Mouse (Mus musculus) limb, embryonic 15.5 days (tissue): ENCODE data around the gene 2300002M23Rik. TPM values are rescaled to one million over a fixed set of nuclear protein-coding genes. Genes with fewer than 3 reads are reported as not detected.
A peak's percentile ranks its signal among the peaks of the same experiment; 100 is the strongest.

Experiments
- ATAC-seq: fragments of 200-750 bp; cut with Nextera tagmentation; 2 replicates; pipeline ENCODE4 v1.8.0; 2017; ENCODE audit warnings: low read depth, moderate TSS enrichment; ENCODE audit not compliant: insufficient number of reproducible peaks, low FRiP score, low TSS enrichment
- H3K27ac ChIP-seq: fragments of 300-500 bp; sonication (generic); 2 replicates; pipeline ENCODE4 v1.5.1; 2015; ENCODE audit warnings: moderate library complexity, mild to moderate bottlenecking, inconsistent platforms
- H3K27me3 ChIP-seq: fragments of 300-500 bp; sonication (generic); 2 replicates; pipeline ENCODE4 v1.6.1; 2015; ENCODE audit warnings: inconsistent platforms
- H3K36me3 ChIP-seq: fragments of 300-500 bp; sonication (generic); 2 replicates; pipeline ENCODE4 v1.6.1; 2015; ENCODE audit warnings: inconsistent platforms
- H3K4me1 ChIP-seq: fragments of 300-500 bp; sonication (generic); 2 replicates; pipeline ENCODE4 v1.6.1; 2015; ENCODE audit warnings: inconsistent platforms
- H3K4me2 ChIP-seq: fragments of 300-500 bp; sonication (generic); 2 replicates; pipeline ENCODE4 v1.6.1; 2015; ENCODE audit warnings: mild to moderate bottlenecking, inconsistent platforms
- H3K4me3 ChIP-seq: fragments of 300-500 bp; sonication (generic); 2 replicates; pipeline ENCODE4 v1.5.1; 2015; ENCODE audit warnings: mild to moderate bottlenecking, inconsistent platforms
- H3K9ac ChIP-seq: fragments of 300-500 bp; sonication (generic); 2 replicates; pipeline ENCODE4 v1.6.1; 2015; ENCODE audit warnings: inconsistent platforms
- H3K9me3 ChIP-seq: fragments of 300-500 bp; sonication (generic); 2 replicates; pipeline ENCODE4 v1.6.1; 2016; ENCODE audit warnings: inconsistent platforms
- WGBS: fragments of 180-500 bp; shearing (Covaris S2); methylation state at CpG from one replicate; pipeline ENCODE4 v1.1.7; 2015; 5-methylcytosine and 5-hydroxymethylcytosine counted together
- polyA plus RNA-seq: library from polyadenylated mRNA; unstranded; fragments of >200 nt; fragmentation: Nextera tagmentation; extraction: Ambion mirVana; gene quantifications from 2 replicates; pipeline ENCODE4 v1.2.1, GENCODE M21; 2015

Gene 2300002M23Rik
- polyA plus RNA-seq, 1 experiment from 2014 or later, result 5.6 TPM

- H3K27ac ChIP-seq, result no peak overlapping the region
- ATAC-seq, result no peak
- H3K9ac ChIP-seq, result no peak overlapping the region
- H3K27me3 ChIP-seq, result no peaks in the 10 kb centered on the region
- 84% methylated on average over 6 of the region's 6 CpGs for WGBS
- no peaks in the 10 kb centered on the region for H3K36me3 ChIP-seq
- no peak overlapping the region for H3K4me3 ChIP-seq
- no peaks in the 10 kb centered on the region; the same call in 1 of the 2 replicates for H3K4me1 ChIP-seq
- H3K4me2 ChIP-seq, result no peak overlapping the region
- no peaks in the 10 kb centered on the region for H3K9me3 ChIP-seq
These were observed 23.2 kb upstream of the 2300002M23Rik start for GRCm38 (mm10) chr17:35544001-35544400.

GRCm38 (mm10) chr17:35544680-35545079 lies 22.6 kb upstream of the 2300002M23Rik start:
- ATAC-seq, result no peak
- no peaks in the 10 kb centered on the region for H3K36me3 ChIP-seq
- WGBS, result 35% methylated on average over 6 of the region's 6 CpGs
- H3K4me3 ChIP-seq, result no peak overlapping the region
- peaks cover 4% of the 10 kb centered on the region for H3K4me1 ChIP-seq
- no peak overlapping the region for H3K27ac ChIP-seq
- no peaks in the 10 kb centered on the region for H3K9me3 ChIP-seq
- H3K4me2 ChIP-seq, result no peak overlapping the region
- H3K27me3 ChIP-seq, result no peaks in the 10 kb centered on the region
- no peak overlapping the region for H3K9ac ChIP-seq

DNA sequence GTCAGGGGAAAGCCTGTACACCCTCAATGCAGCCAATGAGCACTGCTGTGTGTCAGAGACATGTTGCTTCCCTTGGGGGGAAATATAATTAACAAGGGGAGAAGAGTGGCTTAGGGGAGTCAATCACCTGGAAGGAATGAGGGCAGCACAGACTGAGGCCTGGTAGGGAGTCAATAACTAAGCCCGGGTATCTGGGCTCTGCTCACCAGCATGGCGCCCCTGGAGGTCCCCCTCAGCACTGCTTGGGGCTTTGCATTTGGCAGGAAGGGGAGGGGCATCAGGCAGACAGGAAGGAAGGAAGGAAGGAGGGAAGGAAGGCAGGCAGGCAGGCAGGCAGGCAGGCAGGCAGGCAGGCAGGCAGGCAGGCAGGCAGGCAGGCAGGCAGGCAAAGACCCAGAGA lies 19.8 kb upstream of the 2300002M23Rik start:
- Histone ChIP-seq H3K9me3 (no peaks in the 10 kb centered on the region), H3K4me1 (peaks cover 6% of the 10 kb centered on the region), H3K27me3 (no peaks in the 10 kb centered on the region), H3K4me2 (no peak overlapping the region), H3K4me3 (no peak overlapping the region), H3K36me3 (no peaks in the 10 kb centered on the region), H3K9ac (no peak overlapping the region), H3K27ac (no peak overlapping the region)
- WGBS, result 47% methylated on average over 2 of the region's 2 CpGs
- no peak for ATAC-seq

- Histone ChIP-seq H3K36me3 (no peaks in the 10 kb centered on the region), H3K4me1 (peaks cover 6% of the 10 kb centered on the region), H3K27me3 (no peaks in the 10 kb centered on the region), H3K9ac (no peak overlapping the region), H3K4me3 (no peak overlapping the region), H3K9me3 (no peaks in the 10 kb centered on the region), H3K27ac (no peak overlapping the region), H3K4me2 (no peak overlapping the region)
- ATAC-seq, result no peak
- 31% methylated on average over 5 of the region's 5 CpGs for WGBS
These were observed 18.6 kb upstream of the 2300002M23Rik start for GRCm38 (mm10) chr17:35548636-35549035.

DNA sequence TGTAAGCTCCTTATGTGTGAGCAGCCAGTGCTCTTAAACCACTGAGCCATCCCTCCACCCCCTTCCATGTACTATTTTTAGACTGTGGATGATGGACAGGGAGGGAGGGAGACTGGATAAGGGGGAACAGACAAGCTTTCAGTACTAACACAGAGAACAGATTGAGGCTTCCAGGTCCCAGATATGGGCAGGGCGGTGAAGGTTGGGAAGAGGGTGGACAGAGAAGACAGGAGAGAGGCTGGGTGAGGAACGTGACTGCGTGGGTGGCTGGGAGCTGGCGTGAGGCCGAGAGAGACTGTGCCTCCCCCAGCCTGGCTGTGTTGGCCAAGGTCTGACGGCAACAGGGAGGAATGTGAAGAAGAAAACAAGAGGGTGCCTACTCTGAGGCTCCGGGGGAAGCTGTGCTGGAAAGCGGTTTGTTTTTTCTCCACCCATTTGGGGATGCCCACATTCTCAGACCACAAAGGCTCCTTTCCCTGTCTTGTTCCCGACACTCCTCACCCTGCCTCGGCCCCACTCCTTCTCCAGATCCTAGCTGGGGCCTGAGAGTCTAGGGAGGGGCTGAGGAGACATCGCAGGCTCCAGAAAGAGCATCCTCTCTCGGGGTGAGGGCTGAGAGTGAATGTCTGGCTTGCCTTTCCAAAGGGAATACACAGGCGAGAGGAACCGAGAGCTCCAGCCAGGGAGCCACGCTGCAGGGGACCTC lies 17.7 kb upstream of the 2300002M23Rik start:
- Histone ChIP-seq H3K4me1 (peaks cover 6% of the 10 kb centered on the region), H3K36me3 (no peaks in the 10 kb centered on the region), H3K9me3 (no peaks in the 10 kb centered on the region), H3K4me2 (peak overlapping the region; percentile 14; the same call in 1 of the 2 replicates), H3K4me3 (no peak overlapping the region), H3K27me3 (no peaks in the 10 kb centered on the region), H3K27ac (peak overlapping the region; percentile 83), H3K9ac (no peak overlapping the region)
- WGBS, result 39% methylated on average over 15 of the region's 15 CpGs
- peak; percentile 27; the same call in 1 of the 2 replicates for ATAC-seq

GRCm38 (mm10) chr17:35550143-35550494 lies 17.1 kb upstream of the 2300002M23Rik start:
- WGBS, result 92% methylated on average over 4 of the region's 4 CpGs
- H3K9ac ChIP-seq, result no peak overlapping the region
- peaks cover 6% of the 10 kb centered on the region for H3K4me1 ChIP-seq
- ATAC-seq, result no peak
- H3K36me3 ChIP-seq, result no peaks in the 10 kb centered on the region
- H3K4me2 ChIP-seq, result no peak overlapping the region
- no peak overlapping the region for H3K4me3 ChIP-seq
- H3K9me3 ChIP-seq, result no peaks in the 10 kb centered on the region
- H3K27ac ChIP-seq, result peak overlapping the region; percentile 83
- H3K27me3 ChIP-seq, result no peaks in the 10 kb centered on the region

- no peaks in the 10 kb centered on the region for H3K36me3 ChIP-seq
- no peak for ATAC-seq
- H3K27ac ChIP-seq, result no peak overlapping the region
- H3K9me3 ChIP-seq, result no peaks in the 10 kb centered on the region
- H3K9ac ChIP-seq, result no peak overlapping the region
- H3K4me1 ChIP-seq, result peaks cover 6% of the 10 kb centered on the region
- 48% methylated on average over 8 of the region's 8 CpGs for WGBS
- no peaks in the 10 kb centered on the region for H3K27me3 ChIP-seq
- no peak overlapping the region for H3K4me3 ChIP-seq
- no peak overlapping the region for H3K4me2 ChIP-seq
These were observed 16.4 kb upstream of the 2300002M23Rik start for GRCm38 (mm10) chr17:35550871-35551270.

- Histone ChIP-seq H3K9ac (no peak within 1 kb of the TSS), H3K27ac (no peak within 1 kb of the TSS), H3K4me2 (no peak within 1 kb of the TSS), H3K4me1 (peaks cover 6% of the 10 kb centered on the region), H3K4me3 (no peak within 1 kb of the TSS), H3K36me3 (no peaks in the 10 kb centered on the region), H3K9me3 (no peaks in the 10 kb centered on the region), H3K27me3 (no peaks in the 10 kb centered on the region)
- ATAC-seq, result no peak
- WGBS, result 79% methylated on average over 10 of the region's 10 CpGs
These were observed 15.3 kb upstream of the 2300002M23Rik start, which contains the start of gene Cdsn for GRCm38 (mm10) chr17:35551881-35552414. Gene Cdsn (plus strand): TSS chr17:35552128.

DNA sequence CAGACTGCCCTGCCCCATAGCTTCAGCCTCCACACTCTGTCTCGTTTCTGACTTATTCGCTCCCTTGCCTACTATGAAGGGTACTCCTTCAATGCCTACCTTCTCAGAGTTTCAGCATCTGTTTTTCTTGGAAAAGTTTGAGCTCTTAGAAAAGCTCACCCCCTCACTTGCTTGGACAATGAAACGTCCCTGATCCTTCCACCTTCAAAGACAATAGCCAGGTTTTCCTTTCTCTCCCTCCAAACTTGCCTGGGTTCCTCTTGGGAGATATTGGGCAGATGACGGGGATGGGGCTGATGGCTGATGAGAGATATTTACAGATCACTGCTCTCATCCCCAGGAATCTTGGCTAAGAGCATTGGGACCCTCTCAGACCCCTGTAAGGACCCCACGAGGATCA lies 12.9 kb upstream of the 2300002M23Rik start:
- H3K4me2 ChIP-seq, result no peak overlapping the region
- H3K27me3 ChIP-seq, result no peaks in the 10 kb centered on the region
- H3K9me3 ChIP-seq, result no peaks in the 10 kb centered on the region
- peaks cover 6% of the 10 kb centered on the region for H3K4me1 ChIP-seq
- ATAC-seq, result no peak
- H3K27ac ChIP-seq, result no peak overlapping the region
- no peak overlapping the region for H3K9ac ChIP-seq
- H3K4me3 ChIP-seq, result no peak overlapping the region
- WGBS, result 75% methylated on average over 5 of the region's 5 CpGs
- no peaks in the 10 kb centered on the region for H3K36me3 ChIP-seq

GRCm38 (mm10) chr17:35554761-35555397 lies 12.4 kb upstream of the 2300002M23Rik start:
- Histone ChIP-seq H3K27me3 (no peaks in the 10 kb centered on the region), H3K27ac (no peak overlapping the region), H3K4me3 (no peak overlapping the region), H3K4me1 (peaks cover under 1% of the 10 kb centered on the region; the same call in 1 of the 2 replicates), H3K9ac (no peak overlapping the region), H3K9me3 (no peaks in the 10 kb centered on the region), H3K4me2 (no peak overlapping the region), H3K36me3 (no peaks in the 10 kb centered on the region)
- ATAC-seq, result no peak
- 89% methylated on average over 18 of the region's 18 CpGs for WGBS

DNA sequence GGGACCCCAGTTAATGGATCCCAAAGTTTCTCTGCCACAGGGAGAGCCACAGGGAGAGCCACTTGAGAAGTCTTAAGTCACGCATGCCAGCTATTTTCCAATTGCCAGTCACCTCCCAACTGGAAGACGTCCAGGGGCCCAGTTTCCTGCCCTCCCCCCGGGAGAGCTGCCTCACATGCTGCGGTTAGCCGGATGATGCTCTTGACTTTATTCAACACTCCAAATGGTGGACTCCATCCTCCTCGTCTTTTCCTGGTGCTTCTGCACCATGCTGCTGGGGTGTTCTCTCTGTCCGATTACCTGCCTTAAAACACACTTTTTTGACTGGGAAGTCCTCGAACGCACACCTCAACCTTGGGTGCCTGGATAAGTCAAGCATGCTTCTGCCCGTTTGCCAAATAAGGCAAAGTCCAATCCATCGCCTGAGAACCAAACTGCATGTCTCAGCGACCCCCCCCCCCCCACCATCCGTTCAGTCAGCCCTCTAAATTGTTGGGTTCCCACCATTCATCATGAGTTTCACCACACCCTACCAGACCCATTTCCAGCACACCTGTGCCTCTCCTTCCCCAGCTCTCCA lies 11.0 kb upstream of the 2300002M23Rik start:
- H3K27me3 ChIP-seq, result no peaks in the 10 kb centered on the region
- no peak overlapping the region for H3K9ac ChIP-seq
- WGBS, result 81% methylated on average over 13 of the region's 13 CpGs
- ATAC-seq, result no peak
- no peak overlapping the region for H3K4me2 ChIP-seq
- no peak overlapping the region for H3K4me3 ChIP-seq
- no peaks in the 10 kb centered on the region for H3K4me1 ChIP-seq
- H3K36me3 ChIP-seq, result no peaks in the 10 kb centered on the region
- H3K9me3 ChIP-seq, result no peaks in the 10 kb centered on the region
- no peak overlapping the region for H3K27ac ChIP-seq

GRCm38 (mm10) chr17:35556812-35557211 lies 10.4 kb upstream of the 2300002M23Rik start:
- H3K9ac ChIP-seq, result no peak overlapping the region
- H3K27ac ChIP-seq, result no peak overlapping the region
- no peaks in the 10 kb centered on the region for H3K27me3 ChIP-seq
- 28% methylated on average over 5 of the region's 5 CpGs for WGBS
- H3K4me2 ChIP-seq, result no peak overlapping the region
- no peaks in the 10 kb centered on the region for H3K4me1 ChIP-seq
- ATAC-seq, result no peak
- no peaks in the 10 kb centered on the region for H3K9me3 ChIP-seq
- no peak overlapping the region for H3K4me3 ChIP-seq
- no peaks in the 10 kb centered on the region for H3K36me3 ChIP-seq
